Mouse (Mus musculus) megakaryocyte, embryonic 14.5 days (primary cell): Measurements from ENCODE around the gene Eomes. TPM values are rescaled to one million over a fixed set of nuclear protein-coding genes. Genes with fewer than 3 reads are reported as not detected.
A peak's percentile ranks its signal among the peaks of the same experiment; 100 is the strongest.

Experiments used
- H3K27me3 ChIP-seq: replicated peaks from 2 replicates; pipeline ENCODE3; 2012; ENCODE audit warnings: inconsistent platforms
- H3K36me3 ChIP-seq: replicated peaks from 2 replicates; pipeline ENCODE3; 2012; ENCODE audit warnings: low read length, inconsistent platforms, mixed read lengths
- H3K4me1 ChIP-seq: 2 replicates; pipeline ENCODE4 v1.6.1; 2012; ENCODE audit warnings: inconsistent platforms
- H3K4me3 ChIP-seq: replicated peaks from 2 replicates; pipeline ENCODE3; 2012; ENCODE audit warnings: moderate library complexity, mild to moderate bottlenecking, inconsistent platforms
- H3K9me3 ChIP-seq: 2 replicates; pipeline ENCODE4 v1.6.1; 2012; ENCODE audit warnings: inconsistent platforms
- FLI1 ChIP-seq: IDR thresholded peaks from 2 replicates; pipeline ENCODE4 v1.6.1; 2012; ENCODE audit warnings: low read length, inconsistent platforms, mixed read lengths
- GATA1 ChIP-seq: IDR thresholded peaks from 3 replicates; pipeline ENCODE4 v1.6.1; 2012; ENCODE audit warnings: mixed read lengths, low read length, inconsistent platforms, borderline replicate concordance
- polyA plus RNA-seq: library from polyadenylated mRNA; stranded (reverse); fragments of >175 nt; gene quantifications from 2 replicates; pipeline ENCODE4 v1.2.3, GENCODE M21; 2012; ENCODE audit warnings: low replicate concordance; ENCODE audit not compliant: insufficient read depth

The Eomes gene
- polyA plus RNA-seq, 1 experiment = not detected

DNA sequence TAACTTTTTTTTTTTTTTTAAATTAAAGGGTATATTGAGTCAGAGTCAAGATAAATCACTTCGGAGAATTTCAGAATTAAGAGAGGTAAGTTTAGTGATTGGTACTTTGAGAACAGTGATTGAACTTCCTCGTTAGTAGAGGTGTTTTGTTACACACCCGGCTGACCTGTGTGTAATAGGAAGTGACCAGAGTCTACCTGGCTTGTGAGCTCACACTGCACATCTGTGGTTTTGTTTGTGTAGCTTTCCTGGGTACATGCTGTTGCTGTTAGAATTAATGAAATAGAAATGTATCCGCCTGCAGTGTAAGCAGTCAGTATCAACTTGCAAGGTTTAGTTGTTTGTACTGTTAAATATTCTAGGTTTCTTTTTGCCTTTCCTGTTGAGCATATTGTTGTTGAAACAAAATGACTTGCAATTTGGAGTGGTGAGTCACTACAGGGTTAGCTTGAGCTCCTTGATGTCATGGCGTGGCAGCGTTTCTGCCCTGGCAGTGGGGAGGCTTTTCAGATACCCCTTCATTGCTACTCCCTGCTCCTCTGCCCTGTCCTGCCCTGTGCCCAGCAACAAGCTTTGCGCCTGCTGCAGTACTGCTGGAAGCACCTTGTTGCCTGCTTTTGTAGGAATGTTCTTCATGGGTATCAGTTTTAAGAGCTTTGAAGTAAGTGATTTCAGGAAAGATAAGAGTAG is 54.6 kb downstream of the Eomes start:
- H3K36me3 ChIP-seq = peaks cover 98% of the 10 kb centered on the region
- H3K9me3 ChIP-seq = no peaks in the 10 kb centered on the region
- H3K4me3 ChIP-seq = peak overlapping the region; percentile 67
- no peaks in the 10 kb centered on the region for H3K27me3 ChIP-seq
- TF ChIP-seq GATA1 (no peak), FLI1 (no peak)
- H3K4me1 ChIP-seq = peaks cover 27% of the 10 kb centered on the region

Other genes starting within 250 kb of the Eomes start
- gene Golga4, start 28.1 kb downstream of the Eomes start, polyA plus RNA-seq = 1.2 and 11.7 TPM in 2 replicates
- gene Itga9, start 128.5 kb downstream of the Eomes start, polyA plus RNA-seq = 0.30 TPM in 1 of 2 replicates, not detected in the other